Mouse (Mus musculus) embryonic stem cell, embryonic (primary cell): ENCODE measurements around the gene Mrgprd.

ENCODE experiments used
- CTCF ChIA-PET, 4 experiments: fragments of 300-600 bp in 2 of 4; fragments of 350-600 bp in 2 of 4; sonication (Branson Sonifier 250); formaldehyde crosslinking; loops; one replicate each; lab custom pipeline; 2022; ENCODE audit warnings: inconsistent platforms in 2 of 4; lab: Charles Lee
- POLR2A ChIA-PET, 4 experiments: fragments of 300-600 bp in 2 of 4; fragments of 350-600 bp in 2 of 4; sonication (Branson Sonifier 250); formaldehyde crosslinking; loops; one replicate each; lab custom pipeline; 2022; ENCODE audit warnings: antibody characterized with exemption in 4 of 4, inconsistent platforms in 1 of 4; lab: Charles Lee

Mrgprd gene

DNA sequence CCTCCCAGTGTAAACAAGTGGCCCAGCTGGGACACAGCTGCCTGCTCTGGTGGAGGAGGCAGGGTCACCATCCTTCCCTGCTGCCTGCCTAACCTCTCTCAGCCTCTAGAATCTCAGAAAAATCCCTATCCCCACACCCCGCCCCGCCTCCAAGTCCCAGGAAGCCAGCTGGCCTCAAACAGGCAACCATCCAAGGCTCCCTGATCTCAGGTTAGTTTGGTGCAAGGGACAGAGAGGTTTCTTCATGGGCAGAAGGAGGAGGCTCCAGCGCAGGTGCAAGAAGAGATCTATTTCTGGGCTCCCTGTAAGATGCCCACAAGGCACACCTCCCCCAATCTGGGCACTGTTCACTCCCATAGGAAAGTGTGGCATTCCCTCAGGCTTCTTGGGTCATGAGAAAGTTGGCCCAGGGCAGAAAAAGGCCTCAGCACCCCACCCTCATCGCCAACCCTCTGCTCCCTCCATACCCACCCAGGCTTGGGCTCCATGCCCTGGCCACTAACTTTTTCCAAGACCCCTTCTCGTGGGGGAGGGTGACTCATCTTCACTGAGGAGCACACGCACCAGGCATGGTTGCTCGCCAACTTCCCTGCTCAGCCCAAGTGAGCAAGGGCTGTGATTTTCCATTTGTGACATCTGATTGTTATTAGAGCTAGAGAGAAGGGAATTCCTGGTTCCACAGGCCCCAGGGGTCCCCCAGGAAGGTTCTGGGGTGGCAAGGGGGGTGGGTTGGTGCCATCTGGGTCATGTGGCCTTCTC, 14.9 kb upstream of the Mrgprd start:
- POLR2A ChIA-PET, result interaction anchor here in 2 of 4 experiments (0.6 to 1.7 kb wide), 7 partner anchors 15 to 390 kb away, joined by 3 to 6 read pairs (median 3); partner anchors contain the start of genes Mrgprd (in 1 of the 2) and Tpcn2 (in 1 of the 2)
- CTCF ChIA-PET, result interaction anchor here in 2 of 4 experiments (0.7 to 2.2 kb wide), 5 partner anchors 10 to 47 kb away, joined by 3 to 9 read pairs (median 5); partner anchors contain the start of gene Tpcn2 (in 1 of the 2)

DNA sequence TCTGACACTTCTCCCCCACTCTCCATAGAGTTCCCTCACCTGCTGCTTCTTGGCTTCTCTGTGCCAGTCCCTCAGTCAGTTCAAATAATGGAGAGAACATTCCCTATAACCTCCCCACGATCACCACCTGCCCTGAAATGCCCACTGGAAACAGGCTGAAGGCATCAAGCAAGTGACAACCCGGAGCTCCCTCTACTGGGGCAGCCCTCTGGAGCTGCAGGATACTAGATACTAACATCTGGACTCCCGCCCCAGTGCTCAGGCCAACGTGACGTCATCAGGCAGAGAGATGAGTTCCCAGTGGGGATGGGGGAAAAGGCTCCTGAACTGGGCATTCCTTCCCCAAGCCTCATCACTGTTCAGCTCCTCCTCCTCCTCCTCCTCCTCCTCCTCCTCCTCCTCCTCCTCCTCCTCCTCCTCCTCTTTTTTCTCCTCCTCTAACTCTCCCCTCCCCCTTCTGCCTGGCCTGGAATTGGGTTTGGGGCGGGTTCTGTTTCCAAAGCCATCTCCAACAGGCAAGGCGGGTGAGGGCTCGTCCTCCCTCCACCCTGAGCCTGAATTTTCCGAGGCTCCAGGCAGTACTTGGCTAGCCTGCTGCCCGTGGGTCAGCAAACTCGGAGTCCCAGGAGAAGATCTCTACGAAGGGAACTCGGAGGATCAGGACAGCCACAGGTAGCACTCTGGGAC, 14.2 kb upstream of the Mrgprd start, which contains the start of gene Mrgprf:
Gene Mrgprf (plus strand): TSS at position 508 of the 687 bp plus-strand sequence.
- POLR2A ChIA-PET, result interaction anchor here in 3 of 4 experiments (0.6 to 1.7 kb wide), 6 partner anchors 17 to 390 kb away, joined by 3 to 5 read pairs (median 3); partner anchors contain the start of gene Tpcn2 (in 1 of the 3)
- CTCF ChIA-PET, result interaction anchor here in 2 of 4 experiments (1.0 to 2.2 kb wide), 4 partner anchors 11 to 48 kb away, joined by 3 to 9 read pairs (median 4); partner anchors contain the start of gene Tpcn2 (in 1 of the 2)

DNA sequence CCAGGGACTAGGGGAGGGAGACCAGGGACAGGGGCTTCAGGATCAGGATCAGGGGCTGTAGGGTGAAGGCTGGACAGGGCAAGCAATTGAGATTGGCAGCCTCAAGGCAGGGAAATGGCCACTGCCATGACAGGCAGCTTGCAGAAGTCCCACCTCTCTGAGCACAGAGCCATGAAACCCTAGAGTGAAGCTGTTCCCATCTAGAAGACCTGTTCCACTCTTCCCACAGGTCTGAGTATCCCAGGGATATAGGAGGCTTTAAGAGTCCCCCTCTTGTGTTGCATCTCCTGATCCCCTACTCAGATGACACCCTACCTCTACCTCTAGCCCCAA, 13.7 kb upstream of the Mrgprd start:
- ChIA-PET CTCF (interaction anchor here in 2 of 4 experiments (1.0 to 2.2 kb wide), 5 partner anchors 11 to 48 kb away, joined by 3 to 9 read pairs (median 4); partner anchors contain the start of gene Tpcn2 (in 1 of the 2)), POLR2A (interaction anchor here in 2 of 4 experiments (0.9 to 2.0 kb wide), 4 partner anchors 14 to 362 kb away, joined by 3 to 8 read pairs (median 4); partner anchors contain the start of gene Tpcn2 (in 1 of the 2))

DNA sequence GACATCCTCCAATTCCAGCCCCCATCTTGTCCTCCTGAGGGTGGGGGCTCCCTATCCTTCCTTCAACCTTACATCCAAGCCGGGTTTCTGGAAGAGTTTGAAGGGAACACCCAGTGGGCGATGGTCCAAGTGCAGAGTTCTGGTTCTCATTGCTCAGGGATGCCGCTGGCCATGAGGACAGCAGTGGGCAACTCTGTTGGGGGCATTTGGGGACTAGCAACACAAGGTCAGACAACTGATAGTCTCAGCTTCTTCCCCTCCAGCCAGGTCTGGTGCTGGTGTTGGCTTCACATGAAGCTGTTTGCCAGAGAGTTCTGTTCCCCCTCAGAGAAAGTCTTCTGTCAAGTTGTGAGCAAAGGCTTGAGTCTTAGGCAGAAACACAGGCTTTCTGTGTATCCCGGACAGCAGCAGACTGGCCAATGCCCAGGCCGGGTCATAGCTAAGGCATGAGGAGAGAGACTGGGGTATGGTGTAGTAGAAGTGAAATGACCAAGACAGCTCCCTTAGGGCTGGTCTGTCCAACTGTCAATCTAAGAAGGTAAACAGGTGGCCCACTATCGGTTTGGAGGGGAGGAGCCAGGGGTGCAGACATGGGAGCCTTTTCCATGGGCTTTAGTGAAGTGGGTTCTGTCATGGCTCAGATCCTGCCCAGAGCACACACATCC, 13.2 kb upstream of the Mrgprd start:
- CTCF ChIA-PET, result interaction anchor here in 2 of 4 experiments (1.3 to 2.2 kb wide), 5 partner anchors 12 to 49 kb away, joined by 3 to 5 read pairs (median 4); partner anchors contain the start of gene Tpcn2 (in 2 of the 2)
- POLR2A ChIA-PET, result interaction anchor here in 3 of 4 experiments (0.6 to 2.4 kb wide), 9 partner anchors 13 to 362 kb away, joined by 3 to 18 read pairs (median 4); partner anchors contain the start of genes Tpcn2 (in 3 of the 3) and Mrgprd (in 1 of the 3)

DNA sequence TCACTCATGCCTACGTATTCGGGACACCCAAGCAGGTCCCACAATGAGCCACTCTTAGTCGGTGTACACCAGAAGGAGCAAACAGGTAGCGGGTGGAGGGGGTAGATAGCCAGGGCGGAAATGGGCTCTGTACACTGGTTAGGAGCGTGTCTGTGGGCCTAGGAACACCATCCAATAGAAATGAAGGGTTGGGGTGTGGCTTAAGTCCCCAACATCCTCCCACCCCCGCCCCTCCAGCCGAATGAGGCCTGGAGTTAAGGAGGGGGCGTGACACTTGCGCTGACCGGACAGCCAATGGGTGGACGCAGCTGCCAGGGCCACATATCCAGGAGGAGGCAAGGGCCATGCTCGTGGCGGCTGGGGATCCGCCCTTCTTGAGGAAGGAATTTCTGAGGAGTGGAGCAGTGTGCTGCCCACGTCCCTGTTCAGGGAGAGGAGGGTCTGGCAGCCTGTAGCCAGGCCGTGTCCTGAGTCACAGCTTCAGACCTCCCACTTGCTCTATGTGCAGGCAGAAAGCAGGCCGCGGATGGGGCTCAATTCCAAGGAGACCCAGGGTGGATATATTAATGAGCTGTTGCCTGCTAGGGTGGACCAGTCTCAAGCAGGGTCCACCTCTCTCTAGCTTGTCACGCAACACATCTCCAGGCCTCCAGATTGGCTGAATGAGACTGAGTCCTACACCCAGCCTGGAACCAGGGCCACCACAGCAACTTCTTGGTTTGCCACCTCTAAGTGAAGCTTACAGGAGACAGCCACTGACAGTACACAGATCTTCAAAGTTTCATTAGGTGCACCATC, 11.9 kb upstream of the Mrgprd start:
- ChIA-PET CTCF (interaction anchor here in 3 of 4 experiments (0.5 to 1.6 kb wide), 12 partner anchors 7 to 50 kb away, joined by 3 to 8 read pairs (median 4); partner anchors contain the start of gene Tpcn2 (in 2 of the 3)), POLR2A (interaction anchor here in 3 of 4 experiments (0.6 to 2.4 kb wide), 22 partner anchors 8 to 412 kb away, joined by 3 to 18 read pairs (median 4); partner anchors contain the start of genes Tpcn2 (in 2 of the 3) and Mrgprd (in 1 of the 3))

DNA sequence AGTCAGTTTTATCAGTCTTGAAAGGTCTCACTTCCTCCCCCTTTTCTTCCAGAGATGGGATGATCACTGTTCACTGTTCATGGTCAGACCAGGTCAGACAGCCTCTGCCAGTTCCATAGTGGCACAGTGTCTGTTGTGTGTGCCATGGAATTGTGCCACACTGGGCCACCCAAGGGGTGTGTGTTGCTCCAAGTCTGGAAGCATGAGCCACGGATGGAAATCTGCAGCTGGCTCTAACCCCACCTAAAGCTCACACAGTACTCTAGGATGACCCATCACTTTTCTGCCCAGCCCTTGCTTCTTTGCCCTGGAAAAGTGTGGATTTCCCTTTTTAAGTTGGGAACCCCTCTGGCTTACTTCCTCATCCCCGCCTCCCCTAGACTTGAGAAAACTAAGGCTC, 10.5 kb upstream of the Mrgprd start:
- ChIA-PET CTCF (interaction anchor here in 2 of 4 experiments (0.6 to 1.6 kb wide), 3 partner anchors 9 to 20 kb away, joined by 3 to 7 read pairs (median 3); partner anchors contain the start of gene Tpcn2 (in 1 of the 2)), POLR2A (interaction anchor here in 2 of 4 experiments (0.8 to 2.4 kb wide), 7 partner anchors 10 to 361 kb away, joined by 3 to 14 read pairs (median 7); partner anchors contain the start of genes Tpcn2 (in 2 of the 2) and Mrgprd (in 1 of the 2))

DNA sequence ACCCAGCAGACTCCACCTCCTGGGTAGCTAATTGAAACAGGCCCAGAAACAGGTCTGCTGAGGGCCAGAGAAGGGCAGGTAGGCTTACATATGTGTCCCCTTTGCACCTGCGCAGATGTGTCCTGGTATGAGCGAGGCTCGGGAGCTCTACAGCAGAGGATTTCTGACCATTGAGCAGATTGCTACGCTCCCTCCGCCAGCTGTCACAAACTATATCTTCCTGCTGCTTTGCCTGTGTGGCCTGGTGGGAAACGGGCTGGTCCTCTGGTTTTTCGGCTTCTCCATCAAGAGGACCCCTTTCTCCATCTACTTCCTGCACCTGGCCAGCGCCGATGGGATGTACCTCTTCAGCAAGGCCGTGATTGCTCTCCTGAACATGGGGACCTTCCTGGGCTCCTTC, 7.0 kb upstream of the Mrgprd start:
- ChIA-PET CTCF (interaction anchor here in 2 of 4 experiments (0.5 to 1.8 kb wide), 3 partner anchors 14 to 62 kb away, joined by 3 to 8 read pairs (median 5); no protein-coding TSS in a partner anchor), POLR2A (interaction anchor here in 2 of 4 experiments (0.6 to 2.1 kb wide), 11 partner anchors 9 to 24 kb away, joined by 3 to 8 read pairs (median 4); partner anchors contain the start of gene Tpcn2 (in 1 of the 2))

DNA sequence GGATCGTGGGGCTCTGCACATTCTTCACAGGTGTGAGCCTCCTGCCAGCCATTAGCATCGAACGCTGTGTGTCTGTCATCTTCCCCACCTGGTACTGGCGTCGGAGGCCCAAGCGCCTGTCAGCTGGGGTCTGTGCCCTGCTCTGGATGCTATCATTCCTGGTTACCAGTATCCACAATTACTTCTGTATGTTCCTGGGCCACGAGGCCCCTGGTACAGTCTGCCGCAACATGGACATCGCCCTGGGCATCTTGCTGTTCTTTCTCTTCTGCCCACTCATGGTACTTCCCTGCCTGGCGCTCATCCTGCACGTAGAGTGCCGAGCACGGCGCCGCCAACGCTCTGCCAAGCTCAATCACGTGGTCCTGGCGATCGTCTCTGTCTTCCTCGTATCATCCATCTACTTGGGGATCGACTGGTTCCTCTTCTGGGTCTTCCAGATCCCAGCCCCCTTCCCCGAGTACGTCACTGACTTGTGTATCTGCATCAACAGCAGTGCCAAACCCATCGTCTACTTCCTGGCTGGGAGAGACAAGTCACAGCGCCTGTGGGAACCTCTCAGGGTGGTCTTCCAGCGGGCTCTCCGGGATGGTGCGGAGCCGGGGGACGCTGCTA, 6.5 kb upstream of the Mrgprd start:
- ChIA-PET CTCF (interaction anchor here in 3 of 4 experiments (0.5 to 1.8 kb wide), 4 partner anchors 15 to 1551 kb away, joined by 3 to 8 read pairs (median 4); partner anchors contain the start of gene Osbpl5 (in 1 of the 3)), POLR2A (interaction anchor here in 2 of 4 experiments (0.5 to 2.1 kb wide), 13 partner anchors 9 to 418 kb away, joined by 3 to 8 read pairs (median 4); partner anchors contain the start of gene Tpcn2 (in 2 of the 2))

DNA sequence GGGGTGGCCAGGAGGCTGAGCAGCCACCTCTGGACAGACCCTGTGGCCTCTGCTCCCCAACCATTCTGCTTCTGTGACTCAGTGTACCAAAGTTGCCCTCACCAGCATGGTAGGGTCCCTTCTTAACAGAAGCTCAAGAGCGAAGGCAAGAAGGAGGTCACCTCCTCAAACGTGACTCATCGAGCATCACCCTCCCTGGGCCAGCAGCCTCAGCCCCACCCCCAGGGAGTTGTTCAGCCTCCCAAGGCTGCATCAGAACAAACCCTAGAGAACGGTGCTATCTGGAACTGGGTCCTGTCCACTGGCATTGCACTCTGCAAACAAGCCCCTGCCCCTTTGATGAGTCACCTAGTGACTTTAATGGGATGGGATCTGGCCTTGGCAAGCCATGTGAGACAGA, 5.8 kb upstream of the Mrgprd start:
- POLR2A ChIA-PET, result interaction anchor here in 3 of 4 experiments (1.2 to 2.1 kb wide), 9 partner anchors 12 to 25 kb away, joined by 3 to 11 read pairs (median 5); partner anchors contain the start of gene Tpcn2 (in 1 of the 3)
- CTCF ChIA-PET, result interaction anchor here in 2 of 4 experiments (0.6 to 1.8 kb wide), 4 partner anchors 15 to 1552 kb away, joined by 3 to 5 read pairs (median 3); partner anchors contain the start of gene Osbpl5 (in 1 of the 2)

DNA sequence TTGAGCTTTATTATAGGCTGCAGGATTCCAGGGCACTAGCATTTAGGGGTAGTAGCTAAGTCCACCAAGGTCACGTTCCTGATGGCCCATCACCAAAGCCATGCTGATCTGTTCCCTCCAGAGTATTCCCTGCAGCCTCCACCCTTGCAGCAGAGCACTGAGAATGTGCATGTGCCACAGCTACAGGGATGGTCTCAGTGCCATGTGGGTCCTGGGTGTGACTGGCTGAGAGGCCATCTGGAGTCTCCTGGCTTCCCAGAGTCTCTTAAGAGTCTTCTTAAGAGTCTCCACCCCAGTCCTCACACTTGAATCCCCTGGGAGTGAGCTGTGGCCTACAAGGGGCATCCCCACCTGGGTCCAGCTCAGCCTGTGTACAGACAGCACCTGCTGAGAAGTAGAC, 4.8 kb upstream of the Mrgprd start:
- POLR2A ChIA-PET, result interaction anchor here in 3 of 4 experiments (0.7 to 1.8 kb wide), 5 partner anchors 11 to 297 kb away, joined by 3 to 11 read pairs (median 4); no protein-coding TSS in a partner anchor
- CTCF ChIA-PET, result interaction anchor here in 1 of 4 experiments (0.9 kb wide), 2 partner anchors 16 to 23 kb away, joined by 3 read pairs; no protein-coding TSS in a partner anchor

DNA sequence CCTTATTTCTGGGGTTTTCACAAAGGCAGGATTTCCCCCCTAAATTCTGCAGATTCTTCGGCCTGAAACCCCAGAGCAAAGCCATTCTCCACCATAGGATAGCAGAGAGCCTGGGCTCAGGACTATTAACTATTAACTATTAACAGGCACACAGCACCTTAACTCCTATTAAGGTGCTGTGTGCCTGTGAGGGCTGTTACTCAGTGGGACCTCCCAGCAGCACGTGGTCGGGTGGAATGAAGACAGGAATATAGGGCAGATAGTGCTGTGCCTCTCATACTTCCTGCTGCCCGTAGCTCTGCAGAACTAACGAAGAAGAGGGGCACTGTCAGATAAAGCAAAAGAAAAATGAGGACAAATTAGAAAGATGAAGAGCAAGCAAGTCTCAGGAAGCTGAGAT, 4.1 kb upstream of the Mrgprd start:
- CTCF ChIA-PET, result interaction anchor here in 1 of 4 experiments (0.9 kb wide), 1 partner anchor 22 kb away, joined by 3 read pairs; no protein-coding TSS in a partner anchor
- POLR2A ChIA-PET, result interaction anchor here in 2 of 4 experiments (1.0 to 1.8 kb wide), 3 partner anchors 13 to 23 kb away, joined by 3 to 6 read pairs (median 4); no protein-coding TSS in a partner anchor

DNA sequence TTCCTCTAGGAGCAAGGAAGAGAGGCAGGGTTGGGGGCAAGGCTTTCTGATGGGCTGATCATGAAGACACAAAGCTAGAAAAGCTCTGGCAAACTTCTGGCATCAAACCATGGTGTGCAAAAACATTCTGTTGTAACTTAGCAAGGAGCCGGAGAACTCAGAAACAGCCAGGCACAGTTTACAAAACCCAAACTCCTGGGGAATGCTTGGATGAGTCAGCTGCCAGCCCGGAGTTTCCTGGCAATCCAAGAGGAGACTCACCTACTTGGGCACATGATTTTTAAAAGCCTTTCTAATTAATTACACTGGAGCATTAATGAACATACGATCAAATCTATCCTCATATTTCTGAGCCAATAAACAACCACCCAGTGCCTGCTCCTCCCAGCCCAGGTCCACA, 2.5 kb upstream of the Mrgprd start:
- ChIA-PET CTCF (no interaction called here), POLR2A (no interaction called here)

DNA sequence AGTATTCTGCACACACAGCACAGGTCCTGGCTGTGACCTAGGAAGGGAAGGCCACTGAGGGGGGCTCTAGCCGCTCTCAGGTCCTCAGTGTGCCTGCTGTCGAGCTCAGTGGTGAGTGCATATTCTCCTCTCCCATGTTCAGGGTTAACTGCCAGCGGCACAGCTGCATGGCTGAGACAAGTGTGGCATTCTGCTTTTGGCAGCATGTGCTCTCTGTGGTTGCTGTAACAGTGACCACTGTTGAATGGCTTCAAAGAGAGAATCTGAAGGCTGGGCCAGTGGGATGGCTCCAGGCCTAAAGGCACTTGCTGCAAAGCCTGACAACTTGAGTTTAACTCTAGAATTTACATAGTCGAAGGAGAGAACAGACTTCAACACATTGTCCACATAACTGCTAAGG, 2.9 kb downstream of the Mrgprd start:
- CTCF ChIA-PET, result interaction anchor here in 2 of 4 experiments (0.7 to 1.0 kb wide), 3 partner anchors 14 to 65 kb away, joined by 3 read pairs; no protein-coding TSS in a partner anchor
- POLR2A ChIA-PET, result interaction anchor here in 2 of 4 experiments (0.7 to 1.4 kb wide), 3 partner anchors 10 to 34 kb away, joined by 3 to 4 read pairs (median 3); partner anchors contain the start of gene Tpcn2 (in 1 of the 2)

DNA sequence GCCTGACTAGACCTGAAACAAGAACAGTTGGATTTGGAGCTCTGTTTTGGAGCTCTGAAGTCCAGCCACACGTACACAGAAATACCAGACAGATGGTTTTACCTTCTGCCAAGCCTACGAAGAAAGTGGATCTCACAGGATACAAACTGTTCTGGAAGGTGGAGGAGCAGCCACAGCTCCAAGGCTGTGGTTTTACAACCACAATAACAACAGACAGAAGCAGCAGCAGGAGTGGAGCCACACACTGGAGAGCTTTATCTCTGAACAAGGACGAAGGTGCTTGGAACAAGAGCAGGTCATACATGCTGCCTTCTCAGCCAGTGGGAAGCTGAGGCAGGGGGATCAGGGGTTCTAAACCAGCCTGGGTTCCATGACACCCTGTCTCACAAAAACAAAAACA, 4.8 kb downstream of the Mrgprd start:
- POLR2A ChIA-PET, result interaction anchor here in 3 of 4 experiments (0.6 to 2.1 kb wide), 7 partner anchors 8 to 445 kb away, joined by 3 to 7 read pairs (median 3); partner anchors contain the start of gene Tpcn2 (in 1 of the 3)
- CTCF ChIA-PET, result no interaction called here

DNA sequence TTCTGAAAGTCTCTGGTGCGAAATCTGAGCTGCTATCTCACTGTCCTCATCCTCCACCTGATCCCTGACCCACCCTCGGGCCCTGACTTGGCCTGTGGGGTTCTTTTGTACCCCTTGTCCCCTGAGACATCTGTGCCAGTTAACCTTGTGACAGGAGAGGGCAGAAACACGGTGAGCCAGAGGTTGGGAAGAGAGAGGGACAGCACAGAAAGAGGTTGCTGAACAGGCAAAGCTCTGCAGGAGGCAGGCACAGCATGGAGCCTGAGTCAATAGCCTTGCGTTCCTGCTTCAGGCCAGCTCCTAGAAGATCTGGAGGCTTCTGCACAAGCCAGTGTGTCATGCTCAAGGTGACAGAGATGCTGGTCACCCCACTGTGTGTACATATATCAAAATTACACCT, 9.0 kb downstream of the Mrgprd start:
- ChIA-PET POLR2A (interaction anchor here in 2 of 4 experiments (1.0 to 3.8 kb wide), 11 partner anchors 9 to 40 kb away, joined by 3 to 14 read pairs (median 5); partner anchors contain the start of genes Tpcn2 (in 2 of the 2) and Mrgprd (in 1 of the 2)), CTCF (interaction anchor here in 3 of 4 experiments (0.6 to 1.4 kb wide), 3 partner anchors 25 to 40 kb away, joined by 3 to 5 read pairs (median 3); partner anchors contain the start of gene Tpcn2 (in 2 of the 3))
